Mouse (Mus musculus) bone marrow, adult 2 months (tissue): Measurements from ENCODE around the gene C1qtnf5.

Source experiments
- CTCF ChIP-seq: fragments of 200-500 bp; IDR thresholded peaks from 2 replicates; pipeline ENCODE4 v1.5.1; 2011; ENCODE audit warnings: low read length, control low read depth; ENCODE audit not compliant: control insufficient read depth, insufficient read depth
- POLR2A ChIP-seq: fragments of 200-500 bp; IDR thresholded peaks from 2 replicates; pipeline ENCODE4 v1.6.1; 2011; ENCODE audit warnings: low read depth, mild to moderate bottlenecking, control low read depth, low read length, borderline replicate concordance; ENCODE audit not compliant: control insufficient read depth

DNA sequence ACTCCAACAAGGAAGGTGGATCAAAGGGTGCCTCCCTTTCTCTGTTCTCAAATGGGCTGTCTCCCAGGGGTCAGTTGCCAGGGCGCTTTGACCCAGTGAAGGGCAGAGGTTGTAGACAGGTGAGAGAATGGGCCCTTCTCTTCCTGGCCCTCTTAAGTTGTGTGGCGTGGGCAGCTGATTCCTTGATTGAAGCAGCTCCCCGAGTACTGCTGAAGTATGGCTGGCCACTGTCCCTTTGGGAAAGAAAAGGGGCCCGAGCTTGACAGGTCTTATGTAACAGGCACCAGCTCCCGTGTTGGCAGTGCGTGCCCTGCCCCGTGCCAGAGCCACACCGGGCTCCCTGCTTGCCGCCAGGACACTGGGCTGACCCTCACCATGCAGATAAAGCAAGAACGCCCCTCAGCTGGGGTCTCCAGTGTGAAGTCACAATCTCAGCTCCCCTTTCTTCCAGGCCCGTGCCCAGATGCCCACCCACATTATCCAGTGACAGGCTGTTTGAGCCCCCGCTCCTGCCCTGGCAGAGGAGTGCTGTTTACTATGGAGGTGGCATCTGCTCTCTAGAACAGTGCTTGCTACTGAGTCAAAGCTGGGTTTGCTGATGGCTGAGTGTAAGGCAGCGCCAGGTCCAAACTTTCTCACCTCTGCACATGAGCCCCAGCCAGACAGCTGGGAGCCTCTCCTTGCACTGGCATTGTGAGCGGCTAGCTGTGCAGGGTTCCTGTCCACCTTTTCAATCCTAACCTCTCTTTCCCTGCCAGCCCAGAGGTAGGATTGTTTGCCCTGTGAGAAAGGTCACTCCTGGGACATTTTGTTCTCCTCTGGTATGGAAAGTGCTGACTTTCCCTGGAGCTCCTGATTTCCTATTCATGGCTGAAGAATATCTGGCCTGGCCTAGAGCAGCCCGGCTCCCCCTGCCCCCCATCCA, 21.0 kb upstream of the C1qtnf5 start:
- TF ChIP-seq POLR2A = no peak
- TF ChIP-seq CTCF = no peak
